Mouse (Mus musculus) embryonic facial prominence, embryonic 10.5 days (tissue): ENCODE results near the gene Haus2. TPM values are rescaled to one million over a fixed set of nuclear protein-coding genes. Genes with fewer than 3 reads are reported as not detected.

Source experiments
- DNase-seq: peaks from one replicate; pipeline ENCODE4 v3.0.0-alpha.2; 2017; ENCODE audit warnings: low spot score
- H3K27ac ChIP-seq: fragments of 300-500 bp; sonication (generic); replicated peaks from 2 replicates; pipeline ENCODE4 v1.5.1; 2016; ENCODE audit warnings: mild to moderate bottlenecking
- H3K27me3 ChIP-seq: fragments of 300-500 bp; sonication (generic); replicated peaks from 2 replicates; pipeline ENCODE4 v1.6.1; 2016; ENCODE audit warnings: low read depth, mild to moderate bottlenecking; ENCODE audit not compliant: poor library complexity, severe bottlenecking
- H3K36me3 ChIP-seq: fragments of 300-500 bp; sonication (generic); replicated peaks from 2 replicates; pipeline ENCODE4 v1.6.1; 2016; ENCODE audit warnings: mild to moderate bottlenecking, moderate library complexity
- H3K4me1 ChIP-seq: fragments of 300-500 bp; sonication (generic); 2 replicates; pipeline ENCODE4 v1.6.1; 2016
- H3K4me3 ChIP-seq: fragments of 300-500 bp; sonication (generic); 2 replicates; pipeline ENCODE4 v1.5.1; 2016; ENCODE audit warnings: mild to moderate bottlenecking, moderate library complexity
- H3K9me3 ChIP-seq: fragments of 300-500 bp; sonication (generic); 2 replicates; pipeline ENCODE4 v1.6.1; 2016; ENCODE audit warnings: mild to moderate bottlenecking
- WGBS: fragments of 180-500 bp; shearing (Covaris S2); methylation state at CpG from one replicate; pipeline ENCODE4 v1.1.7; 2016; 5-methylcytosine and 5-hydroxymethylcytosine counted together
- polyA plus RNA-seq: library from polyadenylated mRNA; unstranded; fragments of >200 nt; fragmentation: Nextera tagmentation; extraction: Ambion mirVana; gene quantifications from 2 replicates; pipeline ENCODE4 v1.2.1, GENCODE M21; 2016

The Haus2 gene
- polyA plus RNA-seq, 1 experiment from 2014 or later, result 35.3 TPM

GRCm38 (mm10) chr2:120575978-120576377 lies 33.2 kb upstream of the Haus2 start:
- 94% methylated on average over 2 of the region's 2 CpGs for WGBS
- Histone ChIP-seq H3K27ac (no peak overlapping the region), H3K9me3 (no peaks in the 10 kb centered on the region), H3K4me1 (peaks cover 16% of the 10 kb centered on the region), H3K4me3 (no peak overlapping the region), H3K36me3 (peaks cover 20% of the 10 kb centered on the region), H3K27me3 (no peaks in the 10 kb centered on the region)
- DNase-seq, result no peak

- Histone ChIP-seq H3K9me3 (no peaks in the 10 kb centered on the region), H3K27ac (no peak overlapping the region), H3K4me1 (peaks cover 16% of the 10 kb centered on the region), H3K4me3 (no peak overlapping the region), H3K27me3 (no peaks in the 10 kb centered on the region), H3K36me3 (peaks cover 11% of the 10 kb centered on the region; the same call in 1 of the 2 replicates)
- WGBS, result 87% methylated on average over 4 of the region's 4 CpGs
- no peak for DNase-seq
Observed at GRCm38 (mm10) chr2:120577799-120578198, 31.4 kb upstream of the Haus2 start.

- Histone ChIP-seq H3K27me3 (no peaks in the 10 kb centered on the region), H3K4me3 (no peak overlapping the region), H3K4me1 (peaks cover 16% of the 10 kb centered on the region), H3K36me3 (peaks cover 11% of the 10 kb centered on the region; the same call in 1 of the 2 replicates), H3K9me3 (no peaks in the 10 kb centered on the region), H3K27ac (no peak overlapping the region)
- 87% methylated on average over 5 of the region's 5 CpGs for WGBS
- no peak for DNase-seq
Observed at GRCm38 (mm10) chr2:120578286-120578685, 30.9 kb upstream of the Haus2 start.

- no peak for DNase-seq
- H3K27me3 ChIP-seq, result no peaks in the 10 kb centered on the region
- H3K4me3 ChIP-seq, result no peak overlapping the region
- H3K4me1 ChIP-seq, result no peaks in the 10 kb centered on the region
- no peak overlapping the region for H3K27ac ChIP-seq
- peaks cover 78% of the 10 kb centered on the region for H3K36me3 ChIP-seq
- 86% methylated on average over 5 of the region's 5 CpGs for WGBS
- H3K9me3 ChIP-seq, result no peaks in the 10 kb centered on the region
Observed at GRCm38 (mm10) chr2:120589759-120590158, 19.4 kb upstream of the Haus2 start.

GRCm38 (mm10) chr2:120592227-120592626 lies 17.0 kb upstream of the Haus2 start:
- 93% methylated on average over 1 of the region's 1 CpGs for WGBS
- H3K4me3 ChIP-seq, result no peak overlapping the region
- DNase-seq, result no peak
- no peak overlapping the region for H3K27ac ChIP-seq
- H3K27me3 ChIP-seq, result no peaks in the 10 kb centered on the region
- no peaks in the 10 kb centered on the region for H3K4me1 ChIP-seq
- peaks cover 78% of the 10 kb centered on the region for H3K36me3 ChIP-seq
- no peaks in the 10 kb centered on the region for H3K9me3 ChIP-seq

GRCm38 (mm10) chr2:120597734-120598133 lies 11.4 kb upstream of the Haus2 start:
- no peaks in the 10 kb centered on the region for H3K27me3 ChIP-seq
- H3K4me3 ChIP-seq, result no peak overlapping the region
- H3K27ac ChIP-seq, result no peak overlapping the region
- WGBS, result 95% methylated on average over 2 of the region's 2 CpGs
- no peaks in the 10 kb centered on the region for H3K9me3 ChIP-seq
- H3K36me3 ChIP-seq, result peaks cover 89% of the 10 kb centered on the region
- DNase-seq, result no peak
- no peaks in the 10 kb centered on the region for H3K4me1 ChIP-seq

- Histone ChIP-seq H3K36me3 (peaks cover 90% of the 10 kb centered on the region), H3K4me3 (no peak overlapping the region), H3K27me3 (no peaks in the 10 kb centered on the region), H3K9me3 (no peaks in the 10 kb centered on the region), H3K27ac (no peak overlapping the region), H3K4me1 (no peaks in the 10 kb centered on the region)
- DNase-seq, result no peak
- 92% methylated on average over 4 of the region's 4 CpGs for WGBS
Observed at GRCm38 (mm10) chr2:120599506-120599905, 9.7 kb upstream of the Haus2 start.

GRCm38 (mm10) chr2:120606021-120606690 lies 3.0 kb upstream of the Haus2 start:
- H3K27me3 ChIP-seq, result no peaks in the 10 kb centered on the region
- H3K36me3 ChIP-seq, result peaks cover 36% of the 10 kb centered on the region
- DNase-seq, result no peak
- WGBS, result 85% methylated on average over 6 of the region's 6 CpGs
- H3K9me3 ChIP-seq, result no peaks in the 10 kb centered on the region
- no peak overlapping the region for H3K4me3 ChIP-seq
- H3K4me1 ChIP-seq, result peaks cover 17% of the 10 kb centered on the region
- H3K27ac ChIP-seq, result no peak overlapping the region

GRCm38 (mm10) chr2:120616279-120617163 lies 7.3 kb downstream of the Haus2 start:
- Histone ChIP-seq H3K9me3 (no peaks in the 10 kb centered on the region), H3K36me3 (peaks cover 81% of the 10 kb centered on the region), H3K4me3 (no peak overlapping the region), H3K4me1 (no peaks in the 10 kb centered on the region), H3K27me3 (no peaks in the 10 kb centered on the region), H3K27ac (no peak overlapping the region)
- no peak for DNase-seq
- 89% methylated on average over 5 of the region's 5 CpGs for WGBS

GRCm38 (mm10) chr2:120619538-120619937 lies 10.4 kb downstream of the Haus2 start:
- Histone ChIP-seq H3K9me3 (no peaks in the 10 kb centered on the region), H3K4me1 (no peaks in the 10 kb centered on the region), H3K36me3 (peaks cover 62% of the 10 kb centered on the region), H3K27ac (no peak overlapping the region), H3K27me3 (no peaks in the 10 kb centered on the region), H3K4me3 (no peak overlapping the region)
- WGBS, result 92% methylated on average over 1 of the region's 1 CpGs
- DNase-seq, result no peak

- Histone ChIP-seq H3K4me1 (no peaks in the 10 kb centered on the region), H3K36me3 (peaks cover 29% of the 10 kb centered on the region), H3K27me3 (no peaks in the 10 kb centered on the region), H3K27ac (no peak overlapping the region), H3K4me3 (no peak overlapping the region), H3K9me3 (no peaks in the 10 kb centered on the region)
- no peak for DNase-seq
Observed at GRCm38 (mm10) chr2:120622920-120623319, 13.7 kb downstream of the Haus2 start.

GRCm38 (mm10) chr2:120628076-120628865 lies 19.1 kb downstream of the Haus2 start:
- DNase-seq, result no peak

More at GRCm38 (mm10) chr2:120628076-120628865, 19.1 kb downstream of the Haus2 start:
- peaks cover 9% of the 10 kb centered on the region; the same call in 1 of the 2 replicates for H3K4me1 ChIP-seq
- H3K27ac ChIP-seq, result peak overlapping the region; percentile 78
- peak overlapping the region; percentile 67 for H3K4me3 ChIP-seq
- H3K27me3 ChIP-seq, result no peaks in the 10 kb centered on the region
- 0 out of 2 replicates have a peak, but pooled peaks cover 4% of the 10 kb centered on the region for H3K36me3 ChIP-seq
- no peaks in the 10 kb centered on the region for H3K9me3 ChIP-seq
- 33% methylated on average over 10 of the region's 10 CpGs for WGBS
